In the genomic region with DNA sequence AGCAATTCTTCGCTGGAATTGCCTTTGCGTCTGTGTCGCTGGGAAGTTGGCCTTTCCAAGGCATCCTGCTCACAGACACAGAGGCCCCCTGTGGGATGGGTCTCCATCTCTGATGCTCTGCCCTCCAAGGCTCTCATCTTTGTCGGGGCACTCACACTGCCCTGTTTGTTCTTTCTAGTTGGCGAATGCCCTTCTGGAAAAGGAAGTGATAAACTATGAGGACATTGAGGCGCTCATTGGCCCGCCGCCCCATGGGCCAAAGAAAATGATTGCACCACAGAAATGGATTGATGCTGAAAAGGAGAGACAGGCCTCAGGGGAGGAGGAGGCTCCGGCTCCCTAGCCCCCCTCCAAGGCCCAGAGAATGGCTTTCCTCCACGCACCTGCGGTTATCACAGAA, we compare ENCODE assay signal across 12 mouse cellular contexts. TPM values are rescaled to one million over a fixed set of nuclear protein-coding genes. Genes with fewer than 3 reads are reported as not detected.
DNase-seq lines count a peak whose midpoint lies in the region; ATAC-seq and TF ChIP-seq lines count a peak whose summit lies in the region.
"Had no signal": no experiment of that assay in that cellular context is flagged by ENCODE, and none has a peak within 500 bp of the region (broad histone marks: within the 10 kb centered on the region; RNA-seq: fewer than 3 reads in every experiment).

No protein-coding gene starts in this region.

- H3K27ac ChIP-seq in hindbrain, embryonic 14.5 days, result peak overlapping the region; percentile 43; the same call in 1 of the 2 replicates
- no peak overlapping the region for H3K27ac ChIP-seq in hindbrain, embryonic 12.5 days
- peak overlapping the region; percentile 80 for H3K27ac ChIP-seq in layer of hippocampus, adult 2 months
- peak overlapping the region; percentile 56; the same call in 1 of the 2 replicates for H3K27ac ChIP-seq in neural tube, embryonic 13.5 days (replicated peaks)
- 0 out of 2 replicates have a peak overlapping the region, but pooled peaks have one; percentile 29 for H3K27ac ChIP-seq in olfactory bulb, adult 2 months (ENCODE audit: insufficient read depth, low read depth, low read length)
- H3K27ac ChIP-seq: forebrain, embryonic 12.5 days; heart, embryonic 10.5 days; limb, embryonic 10.5 days had no signal

- no peaks in the 10 kb centered on the region for H3K9me3 ChIP-seq in hindbrain, embryonic 14.5 days (ENCODE audit: control insufficient read depth, low read length)
- no peaks in the 10 kb centered on the region for H3K9me3 ChIP-seq in hindbrain, embryonic 12.5 days (replicated peaks)
- H3K9me3 ChIP-seq in neural tube, embryonic 13.5 days, result no peaks in the 10 kb centered on the region
- H3K9me3 ChIP-seq: forebrain, embryonic 12.5 days; heart, embryonic 10.5 days; limb, embryonic 10.5 days had no signal

- H3K4me2 ChIP-seq in hindbrain, embryonic 14.5 days (replicated peaks), result no peak overlapping the region
- no peak overlapping the region for H3K4me2 ChIP-seq in hindbrain, embryonic 12.5 days (replicated peaks)
- H3K4me2 ChIP-seq in neural tube, embryonic 13.5 days, result no peak overlapping the region
- H3K4me2 ChIP-seq: forebrain, embryonic 12.5 days had no signal

- DNase-seq in hindbrain, embryonic 14.5 days (ENCODE audit: low spot score), result no peak
- DNase-seq in layer of hippocampus, adult 2 months (ENCODE audit: low spot score in 2 of 2), result peak in 1 of 2 experiments; percentile 16
- DNase-seq in layer of hippocampus, postnatal 25 days (ENCODE audit: extremely low spot score in 1 of 2, low spot score in 1 of 2), result no peak
- no peak for DNase-seq in neural tube, embryonic 10.5 days (ENCODE audit: extremely low spot score, low spot score)
- DNase-seq: cerebellum, adult 8-10 months; midbrain, embryonic 14.5 days had no signal

- TF ChIP-seq CTCF in layer of hippocampus, adult 2 months (conservative IDR thresholded peaks at IDR 0.05), result no peak
- TF ChIP-seq CTCF in olfactory bulb, adult 2 months (IDR thresholded peaks at IDR 0.05; ENCODE audit: insufficient read depth, low read depth, low read length), result no peak

- no peaks in the 10 kb centered on the region for H3K27me3 ChIP-seq in hindbrain, embryonic 14.5 days (ENCODE audit: control insufficient read depth, insufficient read depth, low read length)
- no peaks in the 10 kb centered on the region for H3K27me3 ChIP-seq in hindbrain, embryonic 12.5 days
- no peaks in the 10 kb centered on the region for H3K27me3 ChIP-seq in neural tube, embryonic 13.5 days
- H3K27me3 ChIP-seq: forebrain, embryonic 12.5 days had no signal

- H3K4me1 ChIP-seq in hindbrain, embryonic 14.5 days (replicated peaks; ENCODE audit: control insufficient read depth, insufficient read depth, low read length), result no peaks in the 10 kb centered on the region; the same call in 1 of the 2 replicates
- peaks cover 3% of the 10 kb centered on the region; the same call in 1 of the 2 replicates for H3K4me1 ChIP-seq in hindbrain, embryonic 12.5 days
- H3K4me1 ChIP-seq in neural tube, embryonic 13.5 days (replicated peaks), result peaks cover 6% of the 10 kb centered on the region
- H3K4me1 ChIP-seq in olfactory bulb, adult 2 months (ENCODE audit: control insufficient read depth, insufficient read depth, low read length), result peaks cover 3% of the 10 kb centered on the region

- no peak overlapping the region for H3K4me3 ChIP-seq in hindbrain, embryonic 14.5 days (replicated peaks; ENCODE audit: low read length)
- H3K4me3 ChIP-seq in hindbrain, embryonic 12.5 days, result no peak overlapping the region
- no peak overlapping the region for H3K4me3 ChIP-seq in layer of hippocampus, adult 2 months
- no peak overlapping the region for H3K4me3 ChIP-seq in neural tube, embryonic 13.5 days
- H3K4me3 ChIP-seq in olfactory bulb, adult 2 months (ENCODE audit: insufficient read depth, low read depth, low read length), result no peak overlapping the region
- H3K4me3 ChIP-seq: forebrain, embryonic 12.5 days; heart, embryonic 10.5 days; limb, embryonic 10.5 days had no signal

- H3K36me3 ChIP-seq in hindbrain, embryonic 14.5 days (replicated peaks; ENCODE audit: control insufficient read depth, insufficient read depth), result peaks cover 53% of the 10 kb centered on the region
- peaks cover 48% of the 10 kb centered on the region for H3K36me3 ChIP-seq in hindbrain, embryonic 12.5 days
- peaks cover 52% of the 10 kb centered on the region for H3K36me3 ChIP-seq in neural tube, embryonic 13.5 days

- ATAC-seq in hindbrain, embryonic 14.5 days (ENCODE audit: low FRiP score), result no peak
- no peak for ATAC-seq in hindbrain, embryonic 12.5 days (ENCODE audit: low FRiP score)
- no peak for ATAC-seq in neural tube, embryonic 13.5 days (ENCODE audit: low read depth)

- no peak for TF ChIP-seq POLR2A in olfactory bulb, adult 2 months (IDR thresholded peaks at IDR 0.05; ENCODE audit: insufficient read depth, low read depth, low read length)

- whole genome bisulfite sequencing in hindbrain, embryonic 14.5 days, result 89% methylated on average over 11 of the region's 11 CpGs
- 85% methylated on average over 11 of the region's 11 CpGs for WGBS in hindbrain, embryonic 12.5 days
- WGBS in neural tube, embryonic 13.5 days, result 77% methylated on average over 11 of the region's 11 CpGs
- 77% methylated on average over 11 of the region's 11 CpGs for WGBS in olfactory bulb, adult 2 months

- H3K9ac ChIP-seq in hindbrain, embryonic 14.5 days, result no peak overlapping the region
- H3K9ac ChIP-seq in hindbrain, embryonic 12.5 days, result no peak overlapping the region
- H3K9ac ChIP-seq in neural tube, embryonic 13.5 days, result peak overlapping the region; percentile 13; the same call in 1 of the 2 replicates
- H3K9ac ChIP-seq: forebrain, embryonic 12.5 days had no signal

RNA-seq across cellular contexts. Expression of a gene that starts 4.9 kb away (rescaled TPM):
- polyA plus RNA-seq in hindbrain, embryonic 14.5 days (2014; fragmentation: Nextera tagmentation; extraction: Ambion mirVana), result 766 and 865 TPM in 2 replicates
- polyA plus RNA-seq in hindbrain, embryonic 12.5 days (2016; fragmentation: Nextera tagmentation; extraction: Ambion mirVana), result 1,018 and 1,026 TPM in 2 replicates
- 100 to 1,000 TPM; 418 to 466 TPM for total RNA-seq in layer of hippocampus, adult 2 months (2021)
- 100 to 1,000 TPM; 378 to 449 TPM for total RNA-seq in layer of hippocampus, postnatal 25 days (2021)
- polyA plus RNA-seq in neural tube, embryonic 13.5 days (2015; fragmentation: Nextera tagmentation; extraction: Ambion mirVana), result 629 and 772 TPM in 2 replicates
- 1,464 TPM in 1 of 2 replicates, not detected in the other for polyA plus RNA-seq in olfactory bulb, adult 2 months (2012; ENCODE audit: insufficient read depth, insufficient read length, low replicate concordance, missing spikeins)

RNA-seq across cellular contexts. Expression of a gene that starts 20.0 kb away (rescaled TPM):
- 2.2 and 3.3 TPM in 2 replicates for polyA plus RNA-seq in hindbrain, embryonic 14.5 days (2014; fragmentation: Nextera tagmentation; extraction: Ambion mirVana)
- polyA plus RNA-seq in hindbrain, embryonic 12.5 days (2016; fragmentation: Nextera tagmentation; extraction: Ambion mirVana), result 0.15 and 0.35 TPM in 2 replicates
- total RNA-seq in layer of hippocampus, adult 2 months (2021), result 100 to 1,000 TPM; 257 to 313 TPM
- total RNA-seq in layer of hippocampus, postnatal 25 days (2021), result 100 to 1,000 TPM; 273 to 300 TPM
- polyA plus RNA-seq in neural tube, embryonic 13.5 days (2015; fragmentation: Nextera tagmentation; extraction: Ambion mirVana), result 0.68 and 1.1 TPM in 2 replicates
- not detected in 2 replicates for polyA plus RNA-seq in olfactory bulb, adult 2 months (2012; ENCODE audit: insufficient read depth, insufficient read length, low replicate concordance, missing spikeins)

RNA-seq across cellular contexts. Expression of a gene that starts 34.5 kb away (rescaled TPM):
- polyA plus RNA-seq in hindbrain, embryonic 14.5 days (2014; fragmentation: Nextera tagmentation; extraction: Ambion mirVana), result 41.6 and 44.1 TPM in 2 replicates
- polyA plus RNA-seq in hindbrain, embryonic 12.5 days (2016; fragmentation: Nextera tagmentation; extraction: Ambion mirVana), result 62.6 and 63.9 TPM in 2 replicates
- total RNA-seq in layer of hippocampus, adult 2 months (2021), result 10 to 100 TPM; 63.4 to 66.3 TPM
- total RNA-seq in layer of hippocampus, postnatal 25 days (2021), result 10 to 100 TPM; 54.5 to 72.1 TPM
- 48.7 and 50.1 TPM in 2 replicates for polyA plus RNA-seq in neural tube, embryonic 13.5 days (2015; fragmentation: Nextera tagmentation; extraction: Ambion mirVana)
- polyA plus RNA-seq in olfactory bulb, adult 2 months (2012; ENCODE audit: insufficient read depth, insufficient read length, low replicate concordance, missing spikeins), result 361 TPM in 1 of 2 replicates, not detected in the other

RNA-seq across cellular contexts. Expression of a gene that starts 55.1 kb away (rescaled TPM):
- 45.3 and 49.9 TPM in 2 replicates for polyA plus RNA-seq in hindbrain, embryonic 14.5 days (2014; fragmentation: Nextera tagmentation; extraction: Ambion mirVana)
- 87.0 and 90.1 TPM in 2 replicates for polyA plus RNA-seq in hindbrain, embryonic 12.5 days (2016; fragmentation: Nextera tagmentation; extraction: Ambion mirVana)
- 100 to 1,000 TPM; 165 to 176 TPM for total RNA-seq in layer of hippocampus, adult 2 months (2021)
- 100 to 1,000 TPM; 147 to 171 TPM for total RNA-seq in layer of hippocampus, postnatal 25 days (2021)
- polyA plus RNA-seq in neural tube, embryonic 13.5 days (2015; fragmentation: Nextera tagmentation; extraction: Ambion mirVana), result 43.2 and 58.2 TPM in 2 replicates
- 219 and 228 TPM in 2 replicates for polyA plus RNA-seq in olfactory bulb, adult 2 months (2012; ENCODE audit: insufficient read depth, insufficient read length, low replicate concordance, missing spikeins)
